Mouse (Mus musculus) erythroblast, embryonic 14.5 days (primary cell): ENCODE results near the gene Gm42417.

Experiments
- GATA1 ChIP-seq: IDR thresholded peaks from 2 replicates; pipeline ENCODE4 v1.6.1; 2012; ENCODE audit warnings: low read length, inconsistent platforms, mixed read lengths
- TAL1 ChIP-seq: IDR thresholded peaks from 3 replicates; pipeline ENCODE4 v1.6.1; 2012; ENCODE audit warnings: low read length, inconsistent platforms, mixed read lengths

DNA sequence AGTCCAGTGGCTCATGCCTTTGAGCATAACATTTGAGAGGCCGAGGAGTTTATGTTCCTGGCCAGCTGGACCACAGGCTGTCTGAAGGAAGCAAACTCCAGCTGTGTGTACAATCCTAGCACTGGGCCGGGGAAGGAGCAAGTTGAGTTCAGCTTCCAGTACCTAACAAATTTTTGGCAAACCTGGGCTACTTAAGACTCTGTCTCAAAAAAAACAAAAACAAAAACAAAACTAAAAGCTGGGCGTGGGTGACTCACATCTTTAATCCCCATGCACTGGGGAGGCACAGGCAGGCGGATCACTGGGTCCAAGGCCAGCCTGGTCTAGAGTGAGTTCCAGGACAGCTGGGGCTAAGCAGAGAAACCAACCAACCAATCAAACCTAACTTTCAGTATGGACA is 29.5 kb upstream of the Gm42417 start:
- TF ChIP-seq TAL1 (no peak), GATA1 (no peak)
